Mouse (Mus musculus) adrenal gland, postnatal 36 days (tissue): ENCODE data around the gene Arhgef15. TPM values are rescaled to one million over a fixed set of nuclear protein-coding genes. Genes with fewer than 3 reads are reported as not detected.

ENCODE experiments used
- DNase-seq, 2 experiments: peaks; one replicate each; pipeline ENCODE4 v3.0.0; 2021; ENCODE audit warnings: mixed read lengths in 1 of 2
- microRNA-seq: library from miRNA; unstranded; fragments of <30 nt; microRNA quantifications from one replicate; pipeline ENCODE4 v1.2.0, GENCODE M21; 2021
- total RNA-seq, 2 experiments: library from RNA; stranded (reverse); gene quantifications; 2 replicates each; pipeline ENCODE4 v1.2.3; 2021

Gene Arhgef15
- total RNA-seq, 2 experiments from 2014 or later: 14.8 to 19.9 TPM

GRCm38 (mm10) chr11:68893911-68894464, 63.3 kb downstream of the Arhgef15 start:
- no peak for DNase-seq

Small RNA genes lying within 50 kb of the gene (microRNA-seq; reads per million reads assigned to microRNA genes)
- not detected for gene Mir3062

Other genes starting within 250 kb of the Arhgef15 start
- 10 to 100 TPM; 58.4 to 81.8 TPM for gene Ndel1, start 85.6 kb downstream of the Arhgef15 start, total RNA-seq
- gene Rnf222, start 68.9 kb downstream of the Arhgef15 start, total RNA-seq: under 1 TPM in 1 of 2 experiments, not detected in 1; 0.13 TPM
- 1,000 to 10,000 TPM; 1,232 to 1,254 TPM for gene Rpl26, start 55.9 kb downstream of the Arhgef15 start, total RNA-seq
- under 1 TPM in 1 of 2 experiments, not detected in 1; 0.46 TPM for gene Odf4, start 30.4 kb downstream of the Arhgef15 start, total RNA-seq
- gene Slc25a35, start 10.7 kb upstream of the Arhgef15 start, total RNA-seq: 10 to 100 TPM; 28.8 to 36.4 TPM
- gene Rangrf, start 17.7 kb upstream of the Arhgef15 start, total RNA-seq: 10 to 100 TPM; 22.5 to 23.3 TPM
- gene Pfas, start 51.0 kb upstream of the Arhgef15 start, total RNA-seq: 10 to 100 TPM; 28.3 to 30.6 TPM
- 10 to 100 TPM; 19.5 to 28.9 TPM for gene Ctc1, start 58.4 kb upstream of the Arhgef15 start, total RNA-seq
- gene Aurkb, start 88.2 kb upstream of the Arhgef15 start, total RNA-seq: 1 to 10 TPM; 5.0 to 6.4 TPM
- gene Borcs6, start 102.2 kb upstream of the Arhgef15 start, total RNA-seq: 10 to 100 TPM; 26.4 to 30.4 TPM
- 10 to 100 TPM; 13.5 to 17.5 TPM for gene Tmem107, start 113.3 kb upstream of the Arhgef15 start, total RNA-seq
- 100 to 1,000 TPM; 116 to 130 TPM for gene Vamp2, start 131.0 kb upstream of the Arhgef15 start, total RNA-seq
- gene Per1, start 137.7 kb upstream of the Arhgef15 start, total RNA-seq: 100 to 1,000 TPM; 112 to 153 TPM
- gene Hes7, start 162.9 kb upstream of the Arhgef15 start, total RNA-seq: under 1 TPM; 0.17 to 0.26 TPM
- under 1 TPM; 0.50 to 0.76 TPM for gene 9130213A22Rik, start 165.1 kb upstream of the Arhgef15 start, total RNA-seq
- 1 to 10 TPM in 1 of 2 experiments, under 1 TPM in 1; 0.63 to 1.1 TPM for gene Aloxe3, start 168.4 kb upstream of the Arhgef15 start, total RNA-seq
- gene Alox12b, start 199.5 kb upstream of the Arhgef15 start, total RNA-seq: not detected
- not detected for gene Alox8, start 240.4 kb upstream of the Arhgef15 start, total RNA-seq